Mouse (Mus musculus) thymus, postnatal 14 days (tissue): Measurements from ENCODE around the gene Pvr.
A peak's percentile ranks its signal among the peaks of the same experiment; 100 is the strongest.
"Not testable (repeated sequence)": the region's sequence is repeated elsewhere in the genome, so short reads cannot be mapped to it uniquely, and the experiment has no call there.

ENCODE experiments used
- DNase-seq: peaks from one replicate; pipeline ENCODE4 v3.0.0; 2021

Gene Pvr

DNA sequence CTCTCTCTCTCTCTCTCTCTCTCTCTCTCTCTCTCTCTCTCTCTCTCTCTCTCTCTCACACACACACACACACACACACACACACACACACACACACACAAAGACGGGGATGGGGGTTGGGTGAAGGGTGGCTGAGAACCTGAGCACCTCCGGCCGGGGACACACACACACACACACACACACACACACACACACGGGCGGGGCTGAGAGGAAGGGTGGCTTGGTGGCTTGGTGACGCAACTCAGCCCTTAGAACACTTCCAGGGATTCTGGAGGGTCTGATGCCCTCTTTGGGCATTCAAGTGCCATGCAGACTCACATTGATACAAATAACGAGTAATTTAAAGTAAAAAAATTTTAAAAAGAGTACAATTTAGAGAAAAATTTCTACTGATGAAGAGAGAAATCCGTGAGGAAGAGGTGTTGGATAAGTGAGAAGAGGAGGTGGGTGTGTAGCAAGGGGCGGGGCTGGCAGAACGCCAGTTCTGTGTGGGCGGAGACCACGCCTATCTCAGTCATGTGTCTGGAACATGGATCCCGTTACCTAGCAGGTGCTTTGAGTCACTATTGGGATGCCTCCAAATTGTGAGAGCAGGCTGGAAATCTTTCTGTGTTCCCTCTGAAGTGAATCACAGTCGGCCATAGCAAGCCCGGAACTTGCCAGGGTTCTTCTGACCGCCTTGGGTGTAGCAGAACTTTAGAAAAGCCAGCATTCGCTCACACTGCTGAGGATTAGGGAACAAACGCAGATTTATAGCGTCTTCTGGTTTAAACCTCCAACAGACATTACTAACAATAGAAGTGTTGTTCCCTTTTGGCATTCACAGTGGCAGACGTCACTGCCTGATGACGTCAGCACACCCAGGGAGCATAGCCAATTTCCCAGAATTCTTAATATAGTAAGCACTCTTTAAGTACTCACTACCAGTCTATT lies 12.2 kb upstream of the Pvr start:
- peak; percentile 86 for DNase-seq

DNA sequence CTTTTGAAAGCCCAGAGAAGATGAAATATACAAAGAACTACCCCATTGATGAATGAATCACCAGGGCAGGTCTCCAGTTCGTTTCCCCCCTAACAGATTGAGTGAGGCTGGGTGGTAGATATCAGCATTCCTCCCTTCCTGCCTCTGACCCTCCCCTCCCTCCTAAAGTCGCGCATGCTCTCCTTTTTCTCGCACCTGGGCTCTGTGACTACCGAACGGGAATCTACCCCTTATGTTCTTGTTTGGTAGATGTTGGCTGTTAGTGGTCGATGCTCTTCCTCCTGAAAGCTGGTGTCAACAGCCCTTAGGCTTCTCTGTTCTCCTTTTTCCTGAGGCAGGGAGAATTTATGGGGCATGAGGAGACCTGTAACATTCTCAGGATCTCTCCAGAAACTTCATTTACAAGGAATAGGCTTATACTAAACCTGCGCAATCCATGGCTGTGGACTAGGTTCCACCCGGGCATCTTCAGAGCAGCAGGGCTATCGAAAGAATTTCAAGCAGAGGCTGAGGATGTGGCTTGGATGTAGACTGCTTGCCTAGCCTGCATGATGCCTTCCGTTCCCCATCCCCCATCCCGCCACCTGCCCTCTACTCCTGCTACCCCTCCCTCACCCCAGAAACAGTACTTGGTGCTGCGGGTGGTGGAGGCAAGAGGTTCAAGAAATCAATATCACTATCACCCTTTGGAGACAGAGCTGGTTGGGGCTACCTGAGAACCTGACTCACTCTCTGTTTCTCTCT lies 11.3 kb upstream of the Pvr start:
- DNase-seq = peak; percentile 95

DNA sequence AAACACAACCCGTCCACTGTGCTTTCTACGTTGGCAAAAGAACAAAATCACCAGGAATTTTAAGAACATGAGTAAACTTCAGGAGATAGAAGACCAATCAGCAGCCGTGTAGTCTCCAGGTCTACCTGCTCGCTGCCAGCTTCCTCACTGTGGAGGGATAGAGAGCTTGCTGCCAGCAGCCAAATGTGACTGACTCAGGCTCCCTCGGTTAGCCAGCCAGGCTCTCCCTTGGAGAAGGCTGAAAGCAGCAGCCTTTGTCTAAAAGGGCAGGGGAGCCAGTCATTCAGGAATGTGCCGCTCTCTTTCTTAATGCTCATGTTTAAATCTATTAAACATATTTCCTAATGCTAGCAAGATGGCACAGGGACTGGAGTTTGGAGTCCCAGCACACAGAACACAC lies 9.5 kb upstream of the Pvr start:
- DNase-seq = not testable (repeated sequence)

DNA sequence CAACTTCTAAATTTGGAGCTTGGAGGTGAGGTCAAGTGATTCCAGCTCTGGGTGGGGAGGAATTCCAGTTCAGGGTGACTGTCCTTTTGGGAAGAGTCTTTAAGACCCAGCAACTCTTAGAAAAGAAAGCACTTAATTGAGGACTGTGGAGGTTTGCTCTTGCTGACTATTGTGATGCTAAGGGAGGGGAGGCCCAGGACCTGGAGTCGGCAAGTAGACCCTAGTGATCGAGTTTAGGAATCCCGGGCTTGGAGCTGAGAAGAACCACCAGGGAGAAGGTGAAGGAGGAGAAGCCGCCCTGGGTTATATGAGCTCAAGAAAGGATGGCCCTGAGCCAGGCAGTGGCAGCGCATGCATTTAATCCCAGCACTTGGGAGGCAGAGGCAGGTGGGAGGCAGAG lies 7.5 kb upstream of the Pvr start:
- DNase-seq = no peak

DNA sequence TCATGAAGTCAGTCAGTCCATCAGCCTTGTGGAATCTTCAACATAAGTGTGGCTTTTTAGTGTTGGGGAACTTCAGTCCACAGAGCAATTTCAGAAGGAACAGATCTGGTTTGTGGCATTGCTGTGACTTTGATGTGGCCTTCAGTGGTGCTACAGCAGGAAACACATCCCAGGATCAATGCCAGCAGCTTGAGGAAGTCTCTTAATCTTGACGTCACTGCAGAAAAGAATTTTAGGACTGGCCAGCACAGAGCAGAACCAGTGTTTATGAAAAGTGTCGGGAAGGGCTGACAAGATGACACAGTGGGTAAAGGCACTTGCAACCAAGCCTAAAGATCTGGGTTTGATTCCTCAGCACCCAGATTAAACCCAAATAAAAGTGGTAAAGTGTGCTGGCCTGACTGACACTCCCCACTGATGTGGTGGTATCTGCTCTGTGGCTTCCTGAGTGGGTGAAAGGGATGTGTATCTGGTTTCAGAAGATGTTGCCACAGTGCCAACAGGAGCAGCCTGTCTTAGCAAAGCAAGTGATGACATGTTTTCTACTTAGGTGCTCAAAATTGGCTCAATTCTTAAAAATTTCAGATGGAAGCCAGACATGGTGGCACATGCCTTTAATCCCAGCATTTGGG lies 6.0 kb upstream of the Pvr start:
- DNase-seq = no peak

DNA sequence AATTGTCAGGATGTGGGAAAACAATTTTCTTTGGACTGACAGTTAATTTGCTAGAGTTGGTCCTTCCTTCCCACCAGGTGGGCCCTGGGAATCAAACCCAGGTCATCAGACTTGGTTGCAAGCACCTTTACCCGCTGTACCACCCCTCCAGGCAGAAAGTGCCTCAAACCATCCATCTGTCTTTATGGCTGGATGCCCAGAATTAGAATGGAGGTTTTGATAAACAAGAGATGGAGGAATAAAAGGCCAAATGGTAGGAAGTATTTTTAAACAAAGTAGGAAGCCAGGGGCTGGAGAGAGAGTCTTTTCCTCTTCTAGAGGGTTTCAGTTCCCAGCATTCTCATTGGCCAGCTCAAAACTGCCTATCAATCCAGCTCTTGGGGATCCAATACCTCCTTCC lies 4.4 kb upstream of the Pvr start:
- no peak for DNase-seq

DNA sequence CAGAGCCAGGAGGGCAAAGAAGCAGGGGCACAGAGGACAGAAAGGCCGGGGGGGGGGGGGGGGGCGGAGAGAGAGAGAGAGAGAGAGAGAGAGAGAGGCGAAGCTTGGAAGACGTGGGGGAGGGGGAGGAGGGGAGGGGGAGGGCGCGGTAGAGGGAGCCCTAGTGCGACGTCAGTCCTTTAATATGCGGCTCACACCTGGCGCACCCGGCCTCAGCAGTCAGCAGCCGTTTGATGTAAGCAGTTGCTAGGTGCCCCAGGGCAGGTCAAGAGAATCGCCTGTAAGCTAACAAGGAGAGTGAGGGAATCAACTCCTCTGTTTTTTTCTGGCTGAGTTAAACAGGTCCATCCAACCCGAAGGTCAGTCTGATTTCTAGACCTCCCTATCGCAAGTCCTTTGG lies 2.8 kb upstream of the Pvr start:
- DNase-seq = peak; percentile 75

DNA sequence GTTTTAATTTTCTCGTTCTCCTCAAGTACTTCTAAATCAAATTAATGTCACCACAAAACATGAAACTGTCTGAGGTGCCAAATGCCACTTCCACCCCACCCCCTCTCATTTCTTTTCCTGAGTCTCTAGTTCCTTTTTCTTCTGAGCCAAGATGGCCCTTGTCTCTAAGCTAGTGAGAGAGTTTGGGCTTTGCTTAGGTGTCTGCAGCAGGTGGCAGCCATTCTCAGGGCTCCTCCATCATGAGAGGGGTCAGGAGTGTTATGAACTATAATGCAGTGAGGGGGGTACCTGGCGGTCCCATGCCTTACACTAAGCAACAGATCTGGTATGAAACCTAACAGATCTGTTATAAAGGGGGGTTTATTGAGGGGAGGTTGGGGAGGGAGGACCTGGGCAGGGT lies 2.4 kb upstream of the Pvr start:
- peak; percentile 69 for DNase-seq

DNA sequence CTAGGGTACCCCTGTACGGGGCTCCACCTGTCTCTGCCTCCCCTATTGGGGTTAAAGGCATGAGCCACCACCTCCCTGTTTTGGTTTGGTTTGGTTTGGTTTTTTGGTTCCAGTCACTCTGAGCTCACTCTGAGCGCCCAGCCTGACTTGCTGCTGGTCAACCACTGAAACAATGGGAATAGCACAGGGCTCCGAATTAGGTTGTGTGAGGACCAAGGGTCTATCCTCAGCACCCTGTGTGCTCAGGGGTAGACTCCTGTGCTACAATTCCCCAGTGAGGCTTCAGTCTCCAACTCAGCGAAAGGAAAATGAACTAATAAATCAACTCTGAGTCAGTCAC lies 824 bp downstream of the Pvr start:
- peak; percentile 34 for DNase-seq

DNA sequence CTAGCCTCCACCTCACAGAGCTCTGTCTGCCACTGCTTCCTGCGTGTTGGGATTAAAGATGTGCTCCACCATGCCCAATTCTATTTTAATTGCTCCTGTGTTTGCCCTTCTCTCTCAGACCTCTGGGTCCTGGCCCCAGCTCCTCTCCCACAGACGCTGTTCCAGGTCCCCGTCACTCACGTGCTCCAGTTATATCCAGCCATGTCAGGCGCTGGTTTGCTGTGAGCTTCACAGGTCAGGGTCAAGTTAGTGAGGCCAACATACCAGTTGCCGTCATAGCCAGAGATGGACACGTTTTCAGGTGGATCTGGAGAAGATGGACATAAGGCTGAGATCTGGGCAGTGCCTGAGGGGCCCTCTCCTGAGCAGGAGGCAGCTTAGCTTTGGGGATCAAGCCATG lies 6.4 kb downstream of the Pvr start:
- DNase-seq = peak; percentile 6

DNA sequence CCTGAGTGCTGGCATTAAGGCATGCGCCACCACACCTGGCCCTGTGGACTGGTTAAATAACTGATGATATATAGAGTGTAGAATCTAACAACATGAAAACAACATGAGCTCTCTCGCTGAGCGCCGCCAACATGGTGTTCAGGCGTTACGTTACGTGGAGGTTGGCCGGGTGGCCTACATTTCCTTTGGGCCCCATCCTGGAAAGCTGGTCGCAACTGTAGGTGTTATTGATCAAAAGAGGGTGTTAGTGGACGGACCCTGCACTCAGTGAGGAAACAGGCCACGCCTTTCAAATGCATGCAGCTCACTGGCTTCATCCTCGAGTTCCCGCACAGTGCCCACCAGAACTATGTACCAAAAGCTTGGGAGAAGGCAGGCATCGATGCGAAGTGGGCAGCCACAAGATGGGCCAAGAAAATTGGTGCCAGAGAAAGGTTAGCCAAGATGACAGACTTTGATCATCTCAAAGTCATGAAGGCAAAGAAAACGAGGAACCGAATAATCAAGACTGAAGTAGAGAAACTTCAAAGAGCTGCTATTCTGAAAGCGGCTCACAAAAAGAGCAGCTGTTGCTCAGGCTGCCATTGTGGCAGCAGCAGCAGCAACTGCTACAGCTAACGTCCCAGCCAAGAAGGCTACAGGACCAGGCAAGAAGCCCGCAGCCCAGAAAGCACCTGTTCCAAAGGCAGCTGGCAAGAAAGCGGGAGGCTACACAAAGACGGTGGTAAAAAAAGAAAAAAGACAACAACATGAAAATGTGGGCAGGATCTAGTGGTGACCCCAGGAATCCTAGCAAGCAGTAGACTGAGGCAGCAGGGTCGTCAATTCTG lies 9.1 kb downstream of the Pvr start:
- DNase-seq = peak; percentile 81

DNA sequence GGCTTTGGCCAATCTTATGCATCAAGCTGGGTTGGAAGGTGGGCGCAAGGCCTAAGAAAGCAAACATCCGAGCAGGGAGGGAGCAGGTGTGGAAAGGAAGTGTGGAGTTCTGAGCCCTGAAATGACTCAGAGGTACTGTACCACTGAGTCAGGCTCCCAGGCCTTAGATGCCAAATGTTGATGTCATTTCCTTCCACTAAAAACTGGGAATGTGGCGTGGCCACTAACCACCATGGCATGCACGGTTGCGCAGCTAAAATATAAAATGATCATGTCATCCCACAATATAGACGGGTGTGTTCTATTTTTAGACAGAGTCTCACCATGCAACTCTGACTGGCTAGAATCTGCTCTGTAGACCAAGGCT lies 9.7 kb downstream of the Pvr start:
- no peak for DNase-seq

DNA sequence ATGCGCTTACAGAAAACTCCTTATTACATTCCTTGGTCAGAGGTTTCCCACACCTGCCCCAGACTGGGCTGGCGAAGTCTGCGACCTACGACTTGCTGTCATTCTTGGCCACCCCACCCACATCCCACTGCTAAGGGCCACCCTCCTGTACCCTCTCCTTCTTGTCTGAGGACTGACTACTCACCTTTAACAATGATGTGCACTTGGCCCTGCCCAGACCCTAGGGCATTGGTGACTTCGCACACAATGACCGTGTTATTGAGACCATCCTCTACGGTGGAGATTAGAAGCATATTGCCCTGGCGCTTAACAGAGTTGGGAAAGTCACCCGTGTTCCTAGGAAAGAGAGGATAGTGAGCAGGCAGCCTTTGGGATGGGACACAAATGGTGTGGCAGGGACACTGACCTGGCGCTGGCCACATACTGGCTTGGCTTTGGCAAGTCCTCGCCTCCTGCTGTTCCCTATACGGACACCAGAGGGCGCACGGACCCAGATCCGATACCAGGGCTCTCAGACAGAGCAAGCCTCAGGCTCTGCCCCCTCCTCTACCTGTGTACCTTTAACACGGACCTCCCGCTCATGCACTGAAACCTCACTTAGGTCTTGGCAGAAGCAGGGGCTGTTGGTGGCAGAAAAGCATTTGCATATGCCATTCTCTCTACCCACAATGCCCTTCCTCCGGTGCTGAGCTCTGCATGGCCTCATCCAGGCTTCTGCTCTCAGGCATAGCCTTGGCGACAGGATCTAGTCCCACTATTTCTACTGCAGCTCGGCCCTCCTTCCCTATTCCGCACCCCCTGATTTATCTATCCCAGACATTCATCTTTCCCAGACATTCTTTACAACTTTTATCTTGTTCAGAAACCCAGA lies 10.3 kb downstream of the Pvr start:
- peak; percentile 90 for DNase-seq

DNA sequence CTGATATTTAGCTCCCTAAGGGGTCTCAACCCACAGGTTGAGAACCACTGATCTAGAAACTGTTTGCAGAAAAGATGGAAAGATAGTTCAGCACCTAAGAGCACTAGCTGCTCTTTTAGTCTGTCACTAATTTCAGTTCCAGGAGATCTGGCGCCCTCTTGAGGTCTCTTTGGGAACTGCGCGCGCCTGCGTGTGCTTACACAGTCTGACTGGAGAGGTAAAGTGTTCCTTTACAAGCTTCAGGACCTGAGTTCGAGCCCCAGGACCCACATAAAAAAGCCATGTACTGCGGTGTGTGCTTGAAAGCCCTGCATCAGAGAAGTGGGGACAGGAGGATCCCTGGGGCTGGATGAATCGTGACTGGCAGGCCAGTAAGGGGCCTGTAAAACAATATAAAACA lies 31.1 kb downstream of the Pvr start:
- peak; percentile 74 for DNase-seq

DNA sequence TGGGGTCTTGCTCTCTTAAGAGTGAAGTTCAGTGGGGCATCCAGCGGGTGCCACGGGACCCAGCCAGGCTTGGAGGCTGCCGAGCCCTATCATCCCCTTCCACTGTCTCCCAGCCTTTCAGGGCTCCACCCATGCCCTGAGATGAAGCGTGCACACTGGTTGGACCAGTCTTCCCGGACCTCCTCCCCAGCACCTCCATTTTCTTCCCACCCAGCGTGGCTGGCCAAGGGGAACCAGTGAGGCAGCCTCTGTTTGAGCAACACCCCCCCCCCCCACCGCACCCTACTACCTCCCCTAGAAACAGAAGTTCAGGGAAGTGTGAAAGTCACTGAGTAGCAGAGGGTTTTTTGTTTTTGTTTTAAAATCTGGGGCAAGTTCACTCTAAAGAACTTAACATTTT lies 33.1 kb downstream of the Pvr start, which contains the start of gene Ceacam19:
Ceacam19 (minus strand) TSS at position 117 of the 400 bp plus-strand sequence.
- DNase-seq = no peak

DNA sequence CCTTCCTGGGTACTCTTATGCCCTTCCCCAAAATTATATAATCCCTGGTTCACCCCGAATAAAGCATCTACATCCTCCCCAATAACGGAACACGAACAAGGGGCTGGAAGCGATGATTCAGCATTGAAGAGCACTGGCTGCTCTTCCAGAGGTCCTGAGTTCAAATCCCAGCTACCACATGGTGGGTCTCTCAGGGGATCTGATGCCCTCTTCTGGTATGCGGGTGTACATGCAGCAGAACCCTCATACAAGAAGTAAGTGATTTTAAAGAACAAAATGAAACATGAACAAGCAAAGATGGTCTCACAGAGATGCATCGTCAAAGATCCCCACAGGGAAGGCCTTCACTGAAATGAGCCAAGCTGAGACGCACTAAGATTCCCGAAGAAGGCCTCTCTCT lies 40.2 kb downstream of the Pvr start:
- DNase-seq = no peak

DNA sequence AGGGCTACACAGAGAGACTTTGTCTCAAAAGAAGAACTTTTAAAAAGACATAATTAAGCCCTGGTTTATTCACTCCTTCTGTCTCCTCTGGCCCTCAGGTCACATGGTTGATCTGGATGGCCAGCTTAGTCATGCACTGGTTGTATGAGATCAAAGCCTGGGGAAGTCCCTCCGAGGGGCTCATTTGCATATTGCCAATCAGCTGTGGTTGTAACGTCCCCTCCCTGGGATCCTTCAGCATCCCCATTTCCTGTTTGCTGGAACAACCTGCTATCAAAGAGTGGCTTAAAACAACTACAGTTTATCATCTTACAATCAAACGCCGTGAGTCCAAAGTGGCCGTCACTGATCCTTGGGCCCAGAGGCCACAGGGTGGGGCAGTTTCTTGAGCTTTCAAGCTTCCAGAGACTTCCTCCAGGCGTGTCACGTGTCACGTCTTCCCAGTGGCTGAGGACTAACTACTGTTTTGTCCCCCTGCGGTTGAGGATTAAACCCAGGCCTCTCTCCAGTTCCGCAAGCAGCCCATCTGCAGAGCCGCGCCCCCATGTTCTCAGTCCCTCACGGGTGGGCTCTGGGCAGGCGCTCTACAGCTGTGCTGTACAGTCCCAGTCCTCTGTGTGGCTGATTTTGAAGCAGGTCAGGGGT lies 44.1 kb downstream of the Pvr start:
- DNase-seq = no peak

DNA sequence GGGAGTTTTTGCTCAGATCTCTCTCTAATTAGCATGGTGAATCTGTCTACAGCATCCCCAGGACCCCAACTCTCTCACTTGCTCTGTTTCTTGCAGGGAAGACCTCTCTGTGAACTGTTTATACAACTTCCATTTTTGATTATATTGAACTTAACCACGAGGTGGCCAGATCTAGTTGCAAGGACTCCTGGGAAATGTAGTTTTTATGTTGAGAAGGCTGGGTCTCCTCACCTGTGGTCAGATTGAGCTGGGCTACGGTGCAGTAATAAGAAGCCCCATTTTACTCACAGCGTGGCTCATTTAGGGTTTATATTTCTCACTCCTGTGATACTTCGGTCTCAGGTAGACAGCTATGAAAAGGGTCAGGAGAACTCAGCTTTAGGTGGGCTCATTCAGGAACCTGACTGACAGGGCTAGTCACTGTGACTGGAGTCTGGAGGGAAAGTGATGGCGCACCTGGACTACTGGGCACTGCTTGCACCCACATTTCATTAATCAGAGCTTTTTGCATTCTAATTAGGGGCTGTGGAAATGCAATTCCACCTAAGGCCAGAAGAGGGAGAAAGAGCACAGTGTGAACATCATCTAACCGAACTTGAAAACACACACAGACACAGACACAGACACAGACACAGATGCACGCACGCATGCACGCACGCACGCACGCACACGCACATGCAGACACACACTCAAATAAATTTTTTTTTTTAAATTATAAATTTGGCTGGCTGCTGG lies 44.8 kb downstream of the Pvr start:
- peak; percentile 68 for DNase-seq

DNA sequence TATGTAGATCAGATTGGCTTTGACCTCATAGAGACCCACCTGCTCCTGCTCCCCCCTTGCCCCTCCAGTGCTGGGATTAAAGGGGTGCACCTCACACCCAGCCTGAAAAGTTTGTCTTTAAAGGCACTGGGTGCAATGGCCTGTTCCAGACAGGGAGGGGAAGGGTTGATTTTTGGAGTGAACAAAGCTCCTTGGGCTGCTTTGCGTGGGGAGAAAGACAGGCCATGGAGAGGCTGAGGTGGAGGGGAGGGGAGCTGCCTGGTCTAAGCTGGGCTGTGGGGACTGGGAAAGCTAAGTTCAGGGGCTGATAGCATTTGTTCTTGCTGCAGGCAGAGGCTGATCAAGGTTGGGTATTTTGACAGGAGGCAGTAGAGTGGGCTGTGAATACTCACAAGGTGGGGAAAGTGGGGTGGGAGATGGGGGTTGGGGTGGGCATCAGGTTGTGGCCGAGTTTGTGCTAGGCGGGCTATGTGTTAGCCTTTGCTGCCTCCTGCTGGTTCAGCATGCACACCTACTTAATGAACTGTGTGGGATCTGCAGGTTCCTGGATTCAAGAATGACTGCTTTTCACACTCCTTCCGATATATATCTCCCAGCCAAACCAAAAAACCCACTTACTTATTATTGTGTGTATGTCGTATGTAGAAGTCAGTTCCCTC lies 48.9 kb downstream of the Pvr start:
- DNase-seq = peak; percentile 80

DNA sequence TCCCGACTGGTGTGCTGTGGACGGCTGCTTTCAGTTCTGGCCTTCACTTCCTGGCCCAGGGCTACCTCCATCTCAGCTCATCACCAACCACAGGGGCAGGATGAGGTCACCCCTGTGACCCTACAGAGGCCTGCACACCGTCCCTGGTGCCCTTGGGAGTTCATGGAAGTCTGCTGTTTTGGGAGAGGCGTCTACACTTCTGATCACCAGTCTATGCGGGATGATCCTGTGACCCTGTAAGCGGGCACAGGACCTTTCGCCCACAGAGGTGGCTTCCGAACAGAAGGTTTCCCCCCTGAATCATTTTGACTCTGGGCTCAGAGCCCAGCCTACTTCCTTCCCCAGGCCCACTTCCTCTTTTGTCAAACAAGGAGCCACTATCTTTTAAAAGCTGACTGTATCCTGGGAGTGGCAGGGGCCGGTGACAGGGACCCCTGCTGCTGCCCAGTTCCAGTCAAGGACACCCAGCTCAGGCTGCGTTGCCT lies 49.8 kb downstream of the Pvr start:
- DNase-seq = peak; percentile 57
